Mouse (Mus musculus): ENCODE results near the gene Hmgxb4. TPM values are rescaled to one million over a fixed set of nuclear protein-coding genes. Genes with fewer than 3 reads are reported as not detected.

The Hmgxb4 gene
- polyA plus RNA-seq, 1 experiment, result 28.7 TPM

- Histone ChIP-seq H3K4me1 (replicated peaks; ENCODE audit: control insufficient read depth, insufficient read depth, low read length) (0 out of 2 replicates have a peak, but pooled peaks cover 4% of the 10 kb centered on the region), H3K27me3 (ENCODE audit: control insufficient read depth, insufficient read depth, low read length) (no peaks in the 10 kb centered on the region), H3K36me3 (ENCODE audit: control insufficient read depth, insufficient read depth, low read length) (no peaks in the 10 kb centered on the region), H3K4me3 (ENCODE audit: control insufficient read depth, insufficient read depth, low read length) (no peak overlapping the region), H3K27ac (ENCODE audit: control insufficient read depth, insufficient read depth, low read length) (no peak overlapping the region)
- no peak for DNase-seq
- TF ChIP-seq POLR2A (IDR thresholded peaks at IDR 0.05; ENCODE audit: control insufficient read depth, extremely low read depth, insufficient read depth, low read length, poor library complexity) (no peak), CTCF (IDR thresholded peaks at IDR 0.05; ENCODE audit: borderline replicate concordance, control insufficient read depth, extremely low read depth, insufficient read depth, low read length, poor library complexity) (no peak)
These were observed 45.3 kb downstream of the Hmgxb4 start for GRCm38 (mm10) chr8:75038497-75038896.

DNA sequence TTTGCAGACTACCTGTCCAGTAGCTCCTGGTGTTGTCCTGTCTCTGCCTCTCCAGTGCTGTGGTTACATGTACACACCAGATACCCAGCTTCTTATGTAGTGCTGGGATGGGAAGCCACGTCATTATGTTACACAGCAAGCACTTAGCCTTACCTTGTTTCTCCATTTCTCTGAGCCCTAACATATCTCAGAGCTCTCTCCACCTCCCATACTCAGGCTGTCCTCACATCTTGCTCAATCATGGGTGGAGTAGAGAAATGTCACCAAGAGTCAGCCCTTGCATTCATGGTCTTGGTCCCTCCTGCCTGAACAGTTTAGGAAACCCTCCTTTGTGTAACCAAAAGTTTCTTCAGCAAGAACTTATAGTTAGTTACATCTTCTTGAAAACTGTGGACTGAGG is 46.6 kb downstream of the Hmgxb4 start:
- no peak for TF ChIP-seq POLR2A (IDR thresholded peaks at IDR 0.05; ENCODE audit: control insufficient read depth, extremely low read depth, insufficient read depth, low read length, poor library complexity)
- TF ChIP-seq CTCF (IDR thresholded peaks at IDR 0.05; ENCODE audit: borderline replicate concordance, control insufficient read depth, extremely low read depth, insufficient read depth, low read length, poor library complexity), result no peak
- no peaks in the 10 kb centered on the region for H3K36me3 ChIP-seq (ENCODE audit: control insufficient read depth, insufficient read depth, low read length)
- no peak overlapping the region for H3K27ac ChIP-seq (ENCODE audit: control insufficient read depth, insufficient read depth, low read length)
- H3K4me1 ChIP-seq (replicated peaks; ENCODE audit: control insufficient read depth, insufficient read depth, low read length), result no peaks in the 10 kb centered on the region
- DNase-seq, result no peak
- H3K4me3 ChIP-seq (ENCODE audit: control insufficient read depth, insufficient read depth, low read length), result no peak overlapping the region
- H3K27me3 ChIP-seq (ENCODE audit: control insufficient read depth, insufficient read depth, low read length), result no peaks in the 10 kb centered on the region
- 81% methylated on average over 1 of the region's 1 CpGs for WGBS

DNA sequence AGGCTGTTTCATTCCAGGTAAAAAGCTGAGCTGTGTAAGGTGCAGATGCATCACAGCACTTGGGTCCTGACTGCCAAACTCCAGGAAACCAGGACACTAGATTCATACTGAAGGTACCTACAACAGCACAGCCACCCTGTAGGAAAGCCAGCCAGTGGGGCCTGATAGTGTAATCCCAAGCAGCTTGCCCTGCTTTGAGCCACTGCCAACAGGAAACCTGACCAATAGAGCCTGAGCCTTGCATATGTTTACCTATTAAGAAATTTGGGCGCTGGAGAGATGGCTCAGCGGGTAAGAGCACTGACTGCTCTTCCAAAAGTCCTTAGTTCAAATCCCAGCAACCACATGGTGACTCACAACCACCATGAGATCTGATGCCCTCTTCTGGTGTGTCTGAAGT is 49.0 kb downstream of the Hmgxb4 start:
- no peak for DNase-seq

GRCm38 (mm10) chr8:75042974-75043373 is 49.8 kb downstream of the Hmgxb4 start:
- TF ChIP-seq POLR2A (IDR thresholded peaks at IDR 0.05; ENCODE audit: control insufficient read depth, extremely low read depth, insufficient read depth, low read length, poor library complexity), result no peak
- no peak for TF ChIP-seq CTCF (IDR thresholded peaks at IDR 0.05; ENCODE audit: borderline replicate concordance, control insufficient read depth, extremely low read depth, insufficient read depth, low read length, poor library complexity)
- Histone ChIP-seq H3K4me1 (replicated peaks; ENCODE audit: control insufficient read depth, insufficient read depth, low read length) (no peaks in the 10 kb centered on the region), H3K27ac (ENCODE audit: control insufficient read depth, insufficient read depth, low read length) (no peak overlapping the region), H3K36me3 (ENCODE audit: control insufficient read depth, insufficient read depth, low read length) (no peaks in the 10 kb centered on the region), H3K27me3 (ENCODE audit: control insufficient read depth, insufficient read depth, low read length) (no peaks in the 10 kb centered on the region), H3K4me3 (ENCODE audit: control insufficient read depth, insufficient read depth, low read length) (no peak overlapping the region)
- 93% methylated on average over 1 of the region's 1 CpGs for WGBS
- no peak for DNase-seq

More for the DNA sequence above, 49.0 kb downstream of the Hmgxb4 start:
- H3K4me1 ChIP-seq (replicated peaks; ENCODE audit: control insufficient read depth, insufficient read depth, low read length), result no peaks in the 10 kb centered on the region
- H3K4me3 ChIP-seq (ENCODE audit: control insufficient read depth, insufficient read depth, low read length), result no peak overlapping the region
- H3K27ac ChIP-seq (ENCODE audit: control insufficient read depth, insufficient read depth, low read length), result no peak overlapping the region
- WGBS, result 95% methylated on average over 2 of the region's 2 CpGs
- H3K36me3 ChIP-seq (ENCODE audit: control insufficient read depth, insufficient read depth, low read length), result no peaks in the 10 kb centered on the region
- TF ChIP-seq POLR2A (IDR thresholded peaks at IDR 0.05; ENCODE audit: control insufficient read depth, extremely low read depth, insufficient read depth, low read length, poor library complexity) (no peak), CTCF (IDR thresholded peaks at IDR 0.05; ENCODE audit: borderline replicate concordance, control insufficient read depth, extremely low read depth, insufficient read depth, low read length, poor library complexity) (no peak)
- H3K27me3 ChIP-seq (ENCODE audit: control insufficient read depth, insufficient read depth, low read length), result no peaks in the 10 kb centered on the region

GRCm38 (mm10) chr8:75046303-75046702 is 53.1 kb downstream of the Hmgxb4 start:
- Histone ChIP-seq H3K4me1 (replicated peaks; ENCODE audit: control insufficient read depth, insufficient read depth, low read length) (no peaks in the 10 kb centered on the region), H3K4me3 (ENCODE audit: control insufficient read depth, insufficient read depth, low read length) (no peak overlapping the region), H3K27me3 (ENCODE audit: control insufficient read depth, insufficient read depth, low read length) (no peaks in the 10 kb centered on the region), H3K36me3 (ENCODE audit: control insufficient read depth, insufficient read depth, low read length) (no peaks in the 10 kb centered on the region), H3K27ac (ENCODE audit: control insufficient read depth, insufficient read depth, low read length) (no peak overlapping the region)
- no peak for TF ChIP-seq POLR2A (IDR thresholded peaks at IDR 0.05; ENCODE audit: control insufficient read depth, extremely low read depth, insufficient read depth, low read length, poor library complexity)
- TF ChIP-seq CTCF (IDR thresholded peaks at IDR 0.05; ENCODE audit: borderline replicate concordance, control insufficient read depth, extremely low read depth, insufficient read depth, low read length, poor library complexity), result no peak
- 91% methylated on average over 1 of the region's 1 CpGs for WGBS
- DNase-seq, result no peak

DNA sequence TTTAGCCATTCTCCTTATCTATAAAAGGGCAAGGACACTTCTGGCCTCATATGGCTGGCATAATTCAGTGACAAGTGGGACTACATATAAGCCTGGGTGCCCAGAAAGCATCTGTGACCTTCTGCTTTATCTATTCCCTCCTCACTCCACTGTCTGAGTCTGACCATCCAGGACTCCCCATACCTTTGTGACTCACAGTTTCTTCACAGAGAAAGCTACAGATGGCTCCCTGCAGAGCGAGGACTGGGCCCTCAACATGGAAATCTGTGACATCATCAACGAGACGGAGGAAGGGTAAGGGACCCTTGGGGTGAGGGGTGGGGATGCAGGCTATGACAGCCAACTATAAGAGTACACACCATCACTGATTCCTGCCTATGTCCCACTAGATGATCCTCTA is 54.6 kb downstream of the Hmgxb4 start:
- 93% methylated on average over 3 of the region's 3 CpGs for whole genome bisulfite sequencing
- Histone ChIP-seq H3K4me1 (replicated peaks; ENCODE audit: control insufficient read depth, insufficient read depth, low read length) (no peaks in the 10 kb centered on the region), H3K4me3 (ENCODE audit: control insufficient read depth, insufficient read depth, low read length) (no peak overlapping the region), H3K27ac (ENCODE audit: control insufficient read depth, insufficient read depth, low read length) (no peak overlapping the region), H3K36me3 (ENCODE audit: control insufficient read depth, insufficient read depth, low read length) (no peaks in the 10 kb centered on the region), H3K27me3 (ENCODE audit: control insufficient read depth, insufficient read depth, low read length) (no peaks in the 10 kb centered on the region)
- TF ChIP-seq POLR2A (IDR thresholded peaks at IDR 0.05; ENCODE audit: control insufficient read depth, extremely low read depth, insufficient read depth, low read length, poor library complexity) (no peak), CTCF (IDR thresholded peaks at IDR 0.05; ENCODE audit: borderline replicate concordance, control insufficient read depth, extremely low read depth, insufficient read depth, low read length, poor library complexity) (no peak)
- DNase-seq, result no peak

GRCm38 (mm10) chr8:75053342-75053741 is 60.2 kb downstream of the Hmgxb4 start:
- DNase-seq, result no peak
- Histone ChIP-seq H3K27me3 (ENCODE audit: control insufficient read depth, insufficient read depth, low read length) (no peaks in the 10 kb centered on the region), H3K4me1 (replicated peaks; ENCODE audit: control insufficient read depth, insufficient read depth, low read length) (no peaks in the 10 kb centered on the region), H3K4me3 (ENCODE audit: control insufficient read depth, insufficient read depth, low read length) (no peak overlapping the region), H3K36me3 (ENCODE audit: control insufficient read depth, insufficient read depth, low read length) (no peaks in the 10 kb centered on the region), H3K27ac (ENCODE audit: control insufficient read depth, insufficient read depth, low read length) (no peak overlapping the region)
- no peak for TF ChIP-seq CTCF (IDR thresholded peaks at IDR 0.05; ENCODE audit: borderline replicate concordance, control insufficient read depth, extremely low read depth, insufficient read depth, low read length, poor library complexity)
- TF ChIP-seq POLR2A (IDR thresholded peaks at IDR 0.05; ENCODE audit: control insufficient read depth, extremely low read depth, insufficient read depth, low read length, poor library complexity), result no peak
- 95% methylated on average over 4 of the region's 4 CpGs for WGBS

All from thymus, adult 2 months (tissue).